Mouse (Mus musculus) embryonic facial prominence, embryonic 10.5 days (tissue): Measurements from ENCODE around the gene Sh3rf1. TPM values are rescaled to one million over a fixed set of nuclear protein-coding genes. Genes with fewer than 3 reads are reported as not detected.

ENCODE experiments used
- DNase-seq: peaks from one replicate; pipeline ENCODE4 v3.0.0-alpha.2; 2017; ENCODE audit warnings: low spot score
- H3K27ac ChIP-seq: fragments of 300-500 bp; sonication (generic); replicated peaks from 2 replicates; pipeline ENCODE4 v1.5.1; 2016; ENCODE audit warnings: mild to moderate bottlenecking
- H3K27me3 ChIP-seq: fragments of 300-500 bp; sonication (generic); replicated peaks from 2 replicates; pipeline ENCODE4 v1.6.1; 2016; ENCODE audit warnings: low read depth, mild to moderate bottlenecking; ENCODE audit not compliant: poor library complexity, severe bottlenecking
- H3K36me3 ChIP-seq: fragments of 300-500 bp; sonication (generic); replicated peaks from 2 replicates; pipeline ENCODE4 v1.6.1; 2016; ENCODE audit warnings: mild to moderate bottlenecking, moderate library complexity
- H3K4me1 ChIP-seq: fragments of 300-500 bp; sonication (generic); 2 replicates; pipeline ENCODE4 v1.6.1; 2016
- H3K4me3 ChIP-seq: fragments of 300-500 bp; sonication (generic); 2 replicates; pipeline ENCODE4 v1.5.1; 2016; ENCODE audit warnings: mild to moderate bottlenecking, moderate library complexity
- H3K9me3 ChIP-seq: fragments of 300-500 bp; sonication (generic); 2 replicates; pipeline ENCODE4 v1.6.1; 2016; ENCODE audit warnings: mild to moderate bottlenecking
- WGBS: fragments of 180-500 bp; shearing (Covaris S2); methylation state at CpG from one replicate; pipeline ENCODE4 v1.1.7; 2016; 5-methylcytosine and 5-hydroxymethylcytosine counted together
- polyA plus RNA-seq: library from polyadenylated mRNA; unstranded; fragments of >200 nt; fragmentation: Nextera tagmentation; extraction: Ambion mirVana; gene quantifications from 2 replicates; pipeline ENCODE4 v1.2.1, GENCODE M21; 2016

The Sh3rf1 gene
- polyA plus RNA-seq, 1 experiment from 2014 or later = 17.0 TPM

- no peak overlapping the region for H3K27ac ChIP-seq
Measured at GRCm38 (mm10) chr8:61384536-61384935, 160.9 kb downstream of the Sh3rf1 start.

DNA sequence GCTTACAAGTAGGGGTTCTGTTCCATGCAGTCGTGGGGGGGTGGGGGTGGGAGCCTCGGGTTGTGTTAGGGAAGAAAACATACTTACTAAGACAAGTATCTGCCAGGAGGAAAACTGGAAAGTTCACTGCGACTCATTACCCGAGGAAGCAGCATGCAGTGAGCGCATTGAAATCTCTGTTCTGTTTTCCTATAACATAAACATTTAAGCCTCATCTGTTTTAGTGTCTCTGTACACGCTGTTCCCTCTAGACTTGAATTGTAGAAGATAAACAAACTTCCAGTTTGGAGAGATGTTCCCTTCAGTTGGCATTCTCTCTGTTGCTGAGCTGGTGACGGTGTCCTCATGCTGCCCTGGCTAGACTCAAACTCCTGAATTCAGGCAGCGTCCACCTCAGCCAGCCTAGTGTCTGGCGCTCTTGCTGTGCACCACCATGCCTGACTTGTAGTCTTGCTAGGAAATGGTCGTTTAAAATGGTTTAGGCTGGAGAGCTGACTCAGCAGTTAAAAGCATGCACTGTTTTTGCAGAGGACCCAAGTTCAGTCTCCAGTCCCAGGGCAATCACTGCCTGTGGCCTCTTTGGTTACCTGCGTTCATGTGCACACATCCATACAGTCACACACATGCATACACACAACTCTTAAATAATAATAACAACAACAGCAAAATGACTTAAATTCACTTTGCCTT lies 162.0 kb downstream of the Sh3rf1 start:
- no peaks in the 10 kb centered on the region for H3K27me3 ChIP-seq
- peaks cover 3% of the 10 kb centered on the region for H3K9me3 ChIP-seq
- peak overlapping the region; percentile 80 for H3K27ac ChIP-seq
- H3K4me3 ChIP-seq = no peak overlapping the region
- 81% methylated on average over 11 of the region's 11 CpGs for WGBS
- H3K4me1 ChIP-seq = peaks cover 55% of the 10 kb centered on the region
- H3K36me3 ChIP-seq = peaks cover 63% of the 10 kb centered on the region
- no peak for DNase-seq

More at GRCm38 (mm10) chr8:61384536-61384935, 160.9 kb downstream of the Sh3rf1 start:
- Histone ChIP-seq H3K4me3 (no peak overlapping the region), H3K9me3 (peaks cover 3% of the 10 kb centered on the region), H3K27me3 (no peaks in the 10 kb centered on the region), H3K4me1 (peaks cover 51% of the 10 kb centered on the region), H3K36me3 (peaks cover 66% of the 10 kb centered on the region)
- 79% methylated on average over 9 of the region's 9 CpGs for WGBS
- DNase-seq = no peak

DNA sequence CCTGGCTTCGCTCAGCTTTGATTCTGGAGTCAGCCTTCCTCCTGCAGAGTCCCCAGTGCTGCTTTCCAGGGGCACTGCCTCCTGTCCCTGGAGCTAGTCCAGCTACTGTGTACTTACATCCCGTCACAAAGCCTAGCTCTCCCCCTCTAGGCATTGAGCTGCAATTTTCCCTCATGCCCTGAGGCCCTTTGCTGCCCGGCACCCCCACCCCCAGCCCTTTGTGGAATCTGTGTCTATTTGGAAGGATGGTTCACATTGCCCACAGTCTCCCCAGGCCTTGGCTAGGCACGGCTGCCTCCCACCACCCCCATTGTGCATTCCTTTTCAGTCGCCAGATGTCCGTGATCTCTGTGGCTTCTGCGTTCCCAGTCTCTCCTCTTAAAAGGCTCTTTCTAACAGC lies 163.0 kb downstream of the Sh3rf1 start:
- Histone ChIP-seq H3K27ac (peak overlapping the region; percentile 80), H3K4me1 (peaks cover 62% of the 10 kb centered on the region), H3K4me3 (no peak overlapping the region), H3K36me3 (peaks cover 61% of the 10 kb centered on the region), H3K27me3 (no peaks in the 10 kb centered on the region), H3K9me3 (no peaks in the 10 kb centered on the region)
- 10% methylated on average over 7 of the region's 7 CpGs for whole genome bisulfite sequencing
- DNase-seq = peak; percentile 74

GRCm38 (mm10) chr8:61387501-61387963 lies 163.9 kb downstream of the Sh3rf1 start:
- H3K4me1 ChIP-seq = peaks cover 61% of the 10 kb centered on the region
- H3K36me3 ChIP-seq = peaks cover 57% of the 10 kb centered on the region
- no peaks in the 10 kb centered on the region for H3K9me3 ChIP-seq
- no peaks in the 10 kb centered on the region for H3K27me3 ChIP-seq
- peak overlapping the region; percentile 80 for H3K27ac ChIP-seq
- WGBS = 33% methylated on average over 6 of the region's 6 CpGs
- H3K4me3 ChIP-seq = 0 out of 2 replicates have a peak overlapping the region, but pooled peaks have one; percentile 1
- peak; percentile 40 for DNase-seq

GRCm38 (mm10) chr8:61388341-61388740 lies 164.7 kb downstream of the Sh3rf1 start:
- Histone ChIP-seq H3K9me3 (no peaks in the 10 kb centered on the region), H3K4me1 (peaks cover 53% of the 10 kb centered on the region), H3K27me3 (no peaks in the 10 kb centered on the region), H3K36me3 (peaks cover 56% of the 10 kb centered on the region), H3K27ac (no peak overlapping the region), H3K4me3 (no peak overlapping the region)
- 78% methylated on average over 9 of the region's 9 CpGs for WGBS
- no peak for DNase-seq

GRCm38 (mm10) chr8:61390307-61391057 lies 166.8 kb downstream of the Sh3rf1 start:
- WGBS = 69% methylated on average over 18 of the region's 18 CpGs
- no peaks in the 10 kb centered on the region for H3K9me3 ChIP-seq

DNA sequence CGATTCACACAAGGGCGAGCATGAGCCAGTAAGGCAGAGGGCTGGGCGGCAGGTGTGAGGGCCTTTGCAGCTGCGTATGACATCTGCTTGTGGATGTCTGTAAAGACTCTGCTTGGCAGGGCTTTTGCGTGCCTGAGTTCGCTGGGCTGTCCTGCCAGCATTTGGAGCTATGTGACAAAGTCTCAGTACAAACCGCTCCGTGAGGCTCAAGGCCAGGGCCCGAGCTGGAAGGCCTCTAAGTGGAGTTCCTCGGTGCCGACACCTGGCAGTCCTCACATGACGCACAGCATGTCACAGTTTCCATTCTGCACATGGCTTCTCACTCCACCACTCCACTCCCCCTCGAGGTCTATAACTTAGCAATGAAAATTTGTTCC lies 167.4 kb downstream of the Sh3rf1 start:
- Histone ChIP-seq H3K27ac (no peak overlapping the region), H3K9me3 (no peaks in the 10 kb centered on the region), H3K4me3 (no peak overlapping the region), H3K4me1 (peaks cover 37% of the 10 kb centered on the region), H3K36me3 (peaks cover 47% of the 10 kb centered on the region), H3K27me3 (no peaks in the 10 kb centered on the region)
- 92% methylated on average over 13 of the region's 13 CpGs for WGBS
- no peak for DNase-seq

More at GRCm38 (mm10) chr8:61390307-61391057, 166.8 kb downstream of the Sh3rf1 start:
- H3K36me3 ChIP-seq = peaks cover 51% of the 10 kb centered on the region
- H3K27me3 ChIP-seq = no peaks in the 10 kb centered on the region
- no peak overlapping the region for H3K27ac ChIP-seq
- H3K4me3 ChIP-seq = no peak overlapping the region
- H3K4me1 ChIP-seq = peaks cover 43% of the 10 kb centered on the region
- no peak for DNase-seq

DNA sequence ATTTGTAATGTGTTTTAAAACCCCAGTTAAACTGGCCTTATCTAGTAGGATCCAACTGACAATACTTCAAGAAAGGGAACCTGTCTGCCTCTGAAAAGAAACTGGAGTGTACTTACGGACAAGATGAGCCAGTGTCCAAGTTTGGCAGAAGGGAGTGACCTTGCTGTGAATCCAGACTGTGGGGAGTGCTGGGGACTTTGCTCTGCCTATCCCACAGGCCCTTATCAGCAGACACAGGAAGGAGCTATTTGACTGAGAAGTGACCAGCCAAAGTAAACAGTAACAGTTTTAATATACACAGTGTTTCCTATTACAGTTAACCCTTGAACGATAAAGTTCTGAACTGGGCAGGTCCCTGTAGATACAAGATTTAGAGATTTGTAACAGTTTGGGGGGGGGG lies 173.5 kb downstream of the Sh3rf1 start:
- 79% methylated on average over 2 of the region's 2 CpGs for WGBS
- no peak for DNase-seq
- peaks cover 38% of the 10 kb centered on the region for H3K36me3 ChIP-seq
- H3K4me3 ChIP-seq = no peak overlapping the region
- no peaks in the 10 kb centered on the region for H3K9me3 ChIP-seq
- H3K4me1 ChIP-seq = no peaks in the 10 kb centered on the region
- H3K27ac ChIP-seq = no peak overlapping the region
- no peaks in the 10 kb centered on the region for H3K27me3 ChIP-seq

DNA sequence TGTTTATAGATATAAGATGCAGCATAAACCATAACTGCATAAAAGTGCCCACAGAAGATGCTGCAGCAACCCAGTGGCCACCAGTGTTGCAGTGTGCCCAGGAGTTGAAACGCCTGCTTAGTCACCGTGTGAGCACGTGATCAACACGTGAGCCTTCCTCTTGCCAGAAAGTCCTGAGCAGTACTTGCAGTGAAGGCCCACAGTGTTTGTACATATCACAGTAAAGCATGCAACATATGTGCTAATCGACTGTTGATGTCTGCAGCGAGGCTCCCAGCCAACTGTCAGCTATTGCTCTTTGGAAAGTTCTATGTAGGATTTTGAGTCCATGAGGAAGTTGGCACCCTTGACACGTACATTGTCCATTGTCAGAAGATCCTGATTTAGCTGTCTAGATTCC lies 174.1 kb downstream of the Sh3rf1 start:
- H3K4me3 ChIP-seq = no peak overlapping the region
- WGBS = 92% methylated on average over 7 of the region's 7 CpGs
- peaks cover 3% of the 10 kb centered on the region for H3K4me1 ChIP-seq
- no peaks in the 10 kb centered on the region for H3K9me3 ChIP-seq
- DNase-seq = no peak
- peaks cover 36% of the 10 kb centered on the region for H3K36me3 ChIP-seq
- no peak overlapping the region for H3K27ac ChIP-seq
- H3K27me3 ChIP-seq = no peaks in the 10 kb centered on the region

DNA sequence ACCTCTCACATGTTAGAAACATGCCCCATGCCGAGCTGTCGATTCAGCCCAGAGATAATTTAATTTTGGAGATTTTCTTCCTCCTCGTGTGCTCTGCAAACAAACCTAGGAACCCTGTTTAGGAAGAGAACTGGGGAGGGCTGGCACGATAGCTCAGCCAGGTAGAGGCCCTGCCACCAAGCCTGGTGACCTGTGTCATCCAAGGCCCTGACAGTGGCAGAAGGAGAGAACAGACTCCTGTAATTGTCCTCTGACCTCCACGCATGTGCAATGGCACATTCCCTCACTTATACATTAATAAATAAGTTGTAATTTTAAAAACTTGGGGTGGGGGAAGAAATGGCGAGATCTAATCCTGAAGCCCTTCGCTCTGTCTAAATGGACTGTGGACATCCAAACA lies 179.2 kb downstream of the Sh3rf1 start:
- Histone ChIP-seq H3K27me3 (no peaks in the 10 kb centered on the region), H3K9me3 (no peaks in the 10 kb centered on the region), H3K27ac (peak overlapping the region; percentile 52; the same call in 1 of the 2 replicates), H3K36me3 (no peaks in the 10 kb centered on the region), H3K4me3 (no peak overlapping the region), H3K4me1 (peaks cover 25% of the 10 kb centered on the region)
- 70% methylated on average over 7 of the region's 7 CpGs for WGBS
- DNase-seq = no peak

GRCm38 (mm10) chr8:61403266-61404177 lies 179.8 kb downstream of the Sh3rf1 start:
- 16% methylated on average over 6 of the region's 6 CpGs for WGBS
- H3K4me1 ChIP-seq = peaks cover 25% of the 10 kb centered on the region
- no peaks in the 10 kb centered on the region for H3K36me3 ChIP-seq
- H3K4me3 ChIP-seq = no peak overlapping the region
- H3K27ac ChIP-seq = peak overlapping the region; percentile 52
- DNase-seq = peak; percentile 46
- H3K27me3 ChIP-seq = no peaks in the 10 kb centered on the region
- H3K9me3 ChIP-seq = no peaks in the 10 kb centered on the region

GRCm38 (mm10) chr8:61404178-61404560 lies 180.5 kb downstream of the Sh3rf1 start:
- Histone ChIP-seq H3K9me3 (no peaks in the 10 kb centered on the region), H3K27me3 (no peaks in the 10 kb centered on the region), H3K27ac (peak overlapping the region; percentile 52), H3K4me3 (no peak overlapping the region), H3K36me3 (no peaks in the 10 kb centered on the region), H3K4me1 (peaks cover 25% of the 10 kb centered on the region)
- 29% methylated on average over 3 of the region's 3 CpGs for WGBS
- no peak for DNase-seq
